Mouse (Mus musculus) cerebellum, adult 9-10 months (tissue): ENCODE data around the gene Strip2.

Source experiments
- DNase-seq: peaks from one replicate; pipeline ENCODE4 v3.0.0; 2022

Gene Strip2

DNA sequence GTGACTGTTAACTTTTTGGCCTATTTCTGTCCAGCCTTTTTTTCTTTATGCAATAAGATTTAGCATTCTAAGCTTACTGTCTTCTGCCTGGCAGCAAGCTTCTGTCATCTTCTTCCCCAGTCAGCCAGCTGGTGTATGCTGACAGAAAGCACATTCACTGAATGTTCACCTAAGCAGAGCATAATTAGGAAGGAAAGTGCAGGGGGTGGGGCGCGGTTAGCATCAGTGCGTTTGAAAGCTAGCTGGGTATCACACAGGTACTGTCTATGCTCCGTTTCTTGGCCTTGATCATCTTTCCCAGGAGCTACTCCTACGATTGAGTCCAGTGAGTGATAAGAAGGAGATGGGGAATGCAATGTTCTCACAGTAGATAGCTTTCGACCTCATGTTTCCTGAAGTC, 13.9 kb downstream of the Strip2 start:
- DNase-seq = no peak

DNA sequence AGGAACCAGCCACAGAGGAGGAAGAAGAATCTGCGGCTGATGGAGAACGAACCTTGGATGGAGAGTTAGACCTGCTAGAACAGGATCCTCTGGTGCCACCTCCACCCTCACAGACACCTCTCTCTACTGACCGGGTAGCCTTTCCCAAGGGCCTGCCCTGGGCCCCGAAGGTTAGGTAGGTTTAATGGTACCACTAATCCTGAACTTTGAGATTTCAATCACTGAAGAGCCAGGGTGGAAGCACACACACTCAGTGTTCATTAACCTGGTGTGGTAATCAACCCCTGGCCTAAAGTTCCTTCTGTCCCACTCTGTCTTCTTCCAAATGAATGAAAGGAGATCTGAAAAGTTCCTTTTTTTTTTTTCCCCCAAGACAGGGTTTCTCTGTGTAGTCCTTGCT, 14.4 kb downstream of the Strip2 start:
- no peak for DNase-seq

DNA sequence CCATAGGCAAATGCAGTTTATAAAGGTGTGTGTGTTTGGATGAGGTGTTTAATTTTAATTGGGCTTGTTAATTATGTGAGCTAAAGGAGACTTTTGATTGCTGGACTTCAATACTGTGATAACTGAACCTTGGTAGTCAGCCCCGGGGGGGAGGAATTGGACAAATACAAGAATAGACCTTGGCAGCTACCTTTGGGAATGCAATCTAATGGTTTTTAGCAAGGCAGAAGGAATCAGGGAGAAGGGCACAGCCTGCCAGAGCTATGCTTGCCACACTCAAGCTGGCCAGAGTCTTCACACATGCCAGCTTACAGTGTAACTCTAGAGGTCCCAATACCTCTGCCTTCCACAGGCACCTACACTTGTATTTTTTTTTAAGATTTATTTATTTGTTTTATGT, 18.9 kb downstream of the Strip2 start:
- DNase-seq = no peak

DNA sequence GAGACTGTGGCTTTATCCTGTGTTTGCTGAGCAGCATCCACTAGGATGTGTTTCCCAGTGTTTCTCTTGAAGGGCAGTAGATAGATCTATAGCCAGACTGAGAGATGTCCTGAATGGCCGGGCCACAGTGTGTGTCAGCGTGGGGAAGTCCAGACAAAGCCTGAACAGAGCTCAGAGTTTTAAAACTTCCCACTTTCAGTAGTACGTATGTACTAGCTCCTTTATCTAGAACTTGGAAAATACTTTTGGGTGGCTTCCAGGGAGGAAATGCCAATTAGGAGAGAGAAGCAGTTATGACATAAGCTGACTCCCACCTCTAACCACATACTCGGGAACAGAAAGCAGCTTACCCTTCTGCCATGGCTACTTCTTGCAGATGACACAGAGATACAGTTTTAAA, 23.6 kb downstream of the Strip2 start:
- no peak for DNase-seq

DNA sequence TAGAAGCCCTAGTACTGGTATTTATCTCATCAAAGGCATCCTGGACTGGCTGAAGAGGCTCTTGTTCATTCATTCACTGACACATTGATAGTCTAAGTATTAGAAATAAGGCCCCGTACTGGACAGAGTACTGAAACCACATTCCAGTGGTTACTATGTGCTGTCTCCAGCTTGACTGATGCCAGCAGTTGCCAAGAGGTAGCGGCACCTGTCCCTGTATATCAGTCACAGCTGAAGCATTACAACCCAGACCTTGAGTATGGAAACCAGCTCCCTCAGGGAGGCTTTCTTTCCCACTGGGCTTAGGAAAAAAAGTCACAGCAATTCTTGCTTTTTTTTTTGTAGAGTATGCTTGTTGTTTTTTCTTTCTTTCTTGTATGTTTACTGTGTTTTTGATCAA, 24.2 kb downstream of the Strip2 start:
- DNase-seq = no peak

DNA sequence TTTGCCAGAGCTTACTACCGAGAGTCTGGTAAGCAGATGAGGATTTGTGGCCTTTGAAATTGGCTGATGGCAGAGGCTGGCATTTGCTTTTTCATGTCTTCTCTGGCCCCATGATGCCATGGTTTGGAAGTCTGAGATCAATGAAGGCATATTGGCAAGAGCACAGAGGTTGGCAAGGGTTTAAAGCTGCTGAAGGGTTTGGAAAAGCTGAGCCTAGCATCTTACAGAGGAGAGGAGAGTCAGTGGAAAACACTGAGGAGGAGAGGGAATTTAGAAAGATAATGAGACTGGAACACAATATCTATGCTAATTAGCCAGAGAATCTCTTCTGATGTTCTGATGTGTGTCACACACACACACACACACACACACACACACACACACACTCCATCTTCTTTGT, 27.7 kb downstream of the Strip2 start:
- DNase-seq = no peak

DNA sequence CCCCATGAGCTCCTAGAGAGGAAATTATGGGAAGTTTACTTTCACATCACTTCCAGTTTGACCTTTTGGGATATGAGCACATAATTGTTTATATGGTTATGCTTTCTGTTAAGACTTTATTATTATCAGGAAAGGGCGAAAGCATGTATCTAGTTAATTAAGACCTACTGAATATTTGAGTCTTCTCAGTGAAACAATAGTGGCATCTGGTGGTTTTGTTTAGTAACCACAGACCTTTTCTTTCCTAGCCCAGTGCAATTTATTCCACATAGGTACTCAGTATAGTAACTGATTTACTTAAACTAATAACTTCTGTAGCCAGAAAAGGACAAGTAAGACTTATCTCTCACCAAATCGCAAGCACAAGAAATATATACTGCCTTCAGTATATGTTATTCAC, 29.8 kb downstream of the Strip2 start:
- DNase-seq = peak; percentile 24

DNA sequence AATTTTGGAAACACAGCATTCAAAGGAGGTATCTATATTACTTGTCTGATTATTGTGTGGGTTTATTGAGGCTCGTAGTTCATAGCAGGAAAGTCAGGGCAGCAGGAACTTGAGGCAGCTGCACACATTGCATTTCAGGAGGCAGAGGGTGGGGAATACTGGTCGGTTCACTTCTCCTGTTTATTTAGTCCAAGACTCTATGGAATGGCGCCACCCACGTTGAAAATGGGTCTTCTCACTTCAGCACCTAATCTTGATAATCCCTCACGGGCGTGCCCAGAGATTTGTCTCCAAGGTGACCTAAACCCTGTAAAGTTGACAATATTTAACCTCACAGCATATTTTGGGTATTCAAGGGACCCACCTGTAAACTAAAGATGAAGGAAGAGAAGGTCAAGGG, 31.0 kb downstream of the Strip2 start:
- no peak for DNase-seq

DNA sequence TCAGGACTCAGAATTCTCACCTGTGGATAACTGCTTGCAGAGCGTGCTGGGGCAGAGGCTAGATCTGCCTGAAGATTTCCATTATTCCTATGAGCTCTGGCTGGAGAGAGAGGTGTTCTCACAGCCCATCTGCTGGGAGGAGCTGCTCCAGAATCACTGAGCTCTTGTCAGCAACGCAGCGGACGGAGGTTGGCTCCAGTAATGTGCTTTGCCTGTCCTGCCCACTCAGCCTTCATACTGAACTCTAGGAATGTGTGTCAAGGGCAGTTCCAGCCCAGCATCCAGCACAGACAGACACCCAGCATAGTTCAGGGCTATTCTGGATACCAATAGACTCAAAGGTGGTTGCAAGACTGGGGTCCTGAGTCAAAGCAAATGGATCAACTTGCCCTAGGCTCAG, 39.9 kb downstream of the Strip2 start:
- DNase-seq = no peak

DNA sequence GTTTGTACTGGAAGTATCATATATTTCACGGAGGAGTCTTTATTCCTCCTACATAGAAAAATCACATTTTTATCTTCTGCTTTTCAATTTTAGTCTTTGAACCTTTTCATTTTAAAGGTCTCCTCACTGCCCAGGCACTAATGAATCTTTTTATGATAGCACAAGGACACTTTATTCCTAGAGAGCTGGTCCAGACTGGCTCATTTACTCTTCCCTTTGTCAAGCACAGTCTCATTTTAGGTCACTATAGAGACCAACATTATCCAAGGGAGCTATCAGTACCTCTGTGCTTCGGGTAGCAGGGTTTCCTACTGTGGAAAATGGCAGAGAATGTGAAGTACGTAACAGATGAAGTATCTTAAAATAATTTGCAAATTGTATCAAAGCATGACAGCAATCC, 41.9 kb downstream of the Strip2 start:
- DNase-seq = no peak

DNA sequence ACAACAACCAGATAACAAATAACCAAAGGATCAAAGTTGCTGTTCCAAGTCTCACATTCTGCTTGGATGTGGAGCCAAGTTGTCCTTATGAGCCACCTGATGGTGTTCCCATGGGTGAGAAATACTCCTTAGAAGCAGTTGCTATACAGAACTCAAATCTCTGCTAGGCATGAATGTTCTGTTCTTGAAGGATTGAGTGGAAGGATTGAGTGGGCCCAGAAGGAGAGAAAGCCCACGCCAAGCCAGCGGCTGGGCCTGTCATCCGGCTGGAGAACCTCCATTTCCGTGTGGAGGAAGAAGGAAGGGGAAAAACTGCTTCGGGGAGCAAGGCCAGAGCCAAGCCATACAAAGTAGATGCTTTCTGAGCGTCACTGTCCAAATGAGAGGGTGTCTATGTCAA, 44.3 kb downstream of the Strip2 start:
- DNase-seq = no peak

DNA sequence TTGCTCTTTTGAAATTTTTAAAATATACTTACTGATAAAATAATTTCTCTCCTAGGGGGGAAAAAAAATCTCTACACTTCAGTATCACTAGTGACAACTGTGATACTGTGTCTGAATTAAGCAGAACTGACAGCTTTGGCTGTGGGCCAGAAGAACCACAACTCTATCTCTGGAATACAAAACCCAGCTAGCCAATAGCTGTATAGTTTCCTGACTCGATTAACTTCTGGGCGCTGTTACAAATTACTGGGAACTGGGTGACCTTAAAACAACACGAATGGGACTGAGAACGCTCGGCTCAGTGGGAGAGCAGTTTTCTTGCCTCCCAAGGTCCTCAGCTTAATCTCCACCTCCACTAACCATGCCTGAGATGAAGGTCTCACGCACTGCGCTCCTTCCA, 51.1 kb downstream of the Strip2 start:
- no peak for DNase-seq

DNA sequence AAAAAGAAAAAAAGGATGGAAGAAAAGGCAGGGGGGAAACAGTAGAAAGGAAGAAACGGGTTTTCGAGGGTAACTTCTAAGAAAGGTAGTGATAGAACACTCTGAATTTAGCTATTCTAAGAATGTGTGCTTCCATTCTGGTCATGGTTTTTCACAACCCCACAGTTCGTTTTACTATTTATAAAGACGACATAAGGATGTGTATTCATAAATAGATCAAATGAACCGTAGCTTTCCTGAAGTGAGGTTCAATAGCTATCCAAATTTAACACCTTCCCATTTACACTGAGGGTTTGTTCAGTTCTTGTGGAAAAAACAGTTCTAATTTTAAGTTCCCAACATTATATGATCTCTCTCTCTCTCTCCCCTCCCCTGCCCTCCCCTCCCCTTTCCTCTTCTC, 56.5 kb downstream of the Strip2 start:
- DNase-seq = no peak

DNA sequence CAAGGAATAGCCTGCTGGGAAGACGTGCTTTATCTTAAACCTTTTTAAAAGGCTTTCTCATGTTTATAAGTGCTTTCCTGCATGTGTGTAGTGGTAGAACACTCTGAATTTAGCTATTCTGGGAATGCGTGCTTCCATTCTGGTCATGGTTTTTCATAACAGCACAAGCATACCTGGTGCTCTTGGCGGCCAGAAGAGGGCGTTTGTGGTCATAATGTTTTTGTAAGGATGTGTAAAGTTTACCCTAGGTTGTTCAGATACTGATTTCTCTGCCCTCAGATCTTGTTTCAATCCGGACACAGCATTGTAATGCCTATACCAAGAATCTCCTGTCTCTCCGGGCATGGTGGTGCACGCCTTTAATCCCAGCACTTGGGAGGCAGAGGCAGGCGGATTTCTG, 58.0 kb downstream of the Strip2 start:
- DNase-seq = no peak

DNA sequence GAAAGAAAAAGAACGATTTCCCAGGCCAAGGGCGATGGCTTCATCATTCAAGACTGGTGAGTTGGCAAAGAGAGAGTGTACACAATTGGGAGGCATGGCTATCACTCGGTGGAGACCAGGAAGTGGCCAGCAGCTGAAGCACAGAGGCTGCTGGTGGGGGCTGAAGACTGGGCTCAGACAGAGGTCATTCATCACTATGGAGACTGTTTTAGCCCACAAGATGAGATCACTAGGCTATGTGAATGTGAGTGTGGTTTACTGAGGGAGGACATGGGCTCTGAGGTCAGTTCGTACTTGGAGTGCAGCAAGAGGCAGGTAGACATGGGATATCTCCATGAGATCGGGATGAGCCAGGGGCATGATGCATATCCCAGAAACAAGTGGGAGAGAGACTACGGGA, 63.6 kb downstream of the Strip2 start:
- DNase-seq = no peak

DNA sequence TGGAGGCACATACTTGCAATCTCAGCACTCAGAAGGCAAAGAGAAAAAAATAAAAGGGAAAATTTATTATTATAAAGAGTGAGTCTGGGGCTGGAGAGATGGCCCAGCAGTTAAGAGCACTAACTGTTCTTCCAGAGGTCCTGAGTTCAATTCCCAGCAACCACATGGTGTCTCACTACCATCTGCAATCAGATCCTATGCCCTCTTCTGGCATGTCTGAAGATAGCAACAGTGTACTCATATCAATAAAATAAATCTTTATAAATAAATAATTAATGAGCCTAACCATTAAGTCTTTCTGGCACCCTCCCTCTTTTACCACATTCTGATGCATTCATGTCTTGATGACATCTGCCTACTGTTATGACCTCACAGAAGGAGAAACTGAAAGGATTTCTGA, 65.0 kb downstream of the Strip2 start:
- no peak for DNase-seq

DNA sequence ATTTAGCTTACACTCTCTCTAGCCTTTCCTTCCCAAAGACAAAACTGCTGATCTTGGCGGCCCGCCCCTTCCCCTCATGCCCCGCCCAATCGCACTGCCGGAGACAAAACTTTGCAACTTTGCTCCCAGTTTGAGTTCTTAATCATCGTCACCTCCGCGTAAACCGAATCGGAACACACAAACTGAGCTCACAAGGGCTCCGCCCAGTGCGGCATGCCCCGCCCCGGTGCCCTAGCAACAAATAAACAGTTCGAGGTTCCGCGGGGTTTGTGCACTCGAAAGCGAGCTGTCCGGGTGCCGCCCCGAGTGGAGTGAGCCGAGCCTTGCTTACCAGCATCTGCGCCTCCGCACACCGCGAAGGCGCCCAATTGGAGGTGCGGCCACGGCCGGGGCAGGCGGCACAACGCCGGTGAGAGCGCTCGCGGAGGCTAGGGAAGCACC, 68.3 kb downstream of the Strip2 start:
- DNase-seq = peak; percentile 13

DNA sequence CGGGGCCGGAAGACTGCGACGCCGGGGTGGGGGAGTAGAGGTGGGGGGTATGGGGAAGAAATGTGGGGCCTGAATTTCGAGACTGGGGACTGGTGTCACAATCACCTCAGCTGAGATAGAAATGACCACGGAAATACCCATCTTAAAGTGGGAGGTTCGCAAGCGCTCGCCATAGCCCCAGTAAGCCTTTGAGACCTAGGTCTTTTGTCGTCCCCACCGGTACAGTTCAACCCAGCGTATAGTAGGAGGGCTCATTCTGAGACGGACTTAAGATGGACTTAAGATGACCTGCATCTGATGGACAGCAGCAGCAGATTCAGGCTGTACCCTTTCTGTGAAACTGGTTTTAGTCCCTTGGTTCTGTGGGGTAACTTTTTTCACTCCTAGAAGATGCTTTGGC, 68.7 kb downstream of the Strip2 start:
- no peak for DNase-seq

DNA sequence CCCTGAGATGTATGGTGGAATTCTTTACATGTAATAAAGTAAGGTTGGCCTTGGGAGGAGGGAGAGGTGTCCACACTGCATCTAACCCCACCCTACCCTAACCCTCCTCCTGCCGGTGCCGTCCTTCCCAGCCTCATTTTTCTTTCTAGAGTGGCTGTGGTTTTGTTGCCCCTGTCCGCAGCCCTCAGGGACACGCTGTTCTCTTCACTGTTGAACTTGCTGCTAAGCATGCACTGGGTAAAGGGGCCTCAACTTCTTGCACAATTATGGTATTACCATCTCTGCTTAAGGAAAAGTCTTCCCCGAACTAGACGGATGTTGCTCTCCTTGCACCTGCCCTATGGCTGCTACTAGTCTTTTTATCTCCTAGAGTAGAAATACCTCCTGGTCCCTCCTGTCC, 69.2 kb downstream of the Strip2 start:
- no peak for DNase-seq

DNA sequence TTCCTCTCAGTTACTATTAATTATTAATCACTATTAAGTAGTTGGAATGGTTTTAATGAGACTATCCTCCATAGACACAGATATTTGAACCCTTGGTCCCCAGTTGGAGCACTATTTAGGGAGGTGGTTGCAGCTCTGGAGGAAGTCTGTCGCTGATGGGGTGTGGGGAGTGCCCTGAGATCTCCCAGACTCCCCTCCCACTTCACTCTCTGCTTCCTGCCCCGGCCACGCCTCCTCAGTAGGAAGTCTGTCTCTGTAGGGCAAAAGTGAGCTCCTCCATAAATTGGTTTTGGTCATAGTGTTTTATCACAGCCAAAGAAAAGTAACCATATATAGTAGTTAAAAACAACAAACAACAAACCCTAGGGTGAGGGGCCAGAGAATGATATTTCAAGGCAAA, 70.4 kb downstream of the Strip2 start:
- no peak for DNase-seq

DNA sequence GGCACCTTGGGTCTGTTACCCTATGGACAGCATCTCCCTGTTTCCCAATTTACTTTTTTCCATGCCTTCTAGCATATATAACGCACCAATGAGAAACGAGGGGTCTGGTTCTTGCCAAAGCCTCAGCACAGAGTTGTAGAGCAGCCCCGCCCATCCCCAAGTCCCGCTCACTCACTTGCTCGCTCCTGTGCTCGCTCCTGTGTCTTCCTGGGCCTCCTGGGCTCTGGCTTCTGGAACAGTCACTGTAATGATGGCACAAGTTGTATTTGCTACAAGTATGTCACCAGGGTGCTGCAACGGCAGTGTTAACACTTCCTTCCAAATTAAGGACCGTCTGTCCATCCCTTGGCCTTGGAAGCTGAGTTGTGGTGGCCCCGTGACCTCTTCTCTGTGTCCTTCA, 81.3 kb downstream of the Strip2 start:
- no peak for DNase-seq

DNA sequence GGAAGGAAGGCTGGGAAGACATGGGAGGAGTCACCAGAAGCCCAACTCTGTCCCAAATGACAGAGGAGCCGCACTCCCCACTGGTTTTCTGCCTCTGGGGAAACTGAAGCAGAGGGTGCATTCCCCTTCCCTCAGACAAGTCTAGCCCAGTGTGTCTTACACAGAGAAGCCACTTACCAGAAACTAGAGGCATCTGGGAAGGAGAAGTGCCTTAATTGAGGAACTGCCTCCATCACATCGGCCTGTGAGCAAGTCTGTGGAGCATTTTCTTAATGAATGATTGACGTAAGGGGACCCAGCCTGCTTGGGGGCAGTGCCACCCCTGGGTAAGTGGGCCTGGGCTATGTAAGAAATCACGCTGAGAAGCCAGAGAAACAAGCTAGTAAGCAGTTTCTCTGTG, 82.0 kb downstream of the Strip2 start:
- DNase-seq = no peak

DNA sequence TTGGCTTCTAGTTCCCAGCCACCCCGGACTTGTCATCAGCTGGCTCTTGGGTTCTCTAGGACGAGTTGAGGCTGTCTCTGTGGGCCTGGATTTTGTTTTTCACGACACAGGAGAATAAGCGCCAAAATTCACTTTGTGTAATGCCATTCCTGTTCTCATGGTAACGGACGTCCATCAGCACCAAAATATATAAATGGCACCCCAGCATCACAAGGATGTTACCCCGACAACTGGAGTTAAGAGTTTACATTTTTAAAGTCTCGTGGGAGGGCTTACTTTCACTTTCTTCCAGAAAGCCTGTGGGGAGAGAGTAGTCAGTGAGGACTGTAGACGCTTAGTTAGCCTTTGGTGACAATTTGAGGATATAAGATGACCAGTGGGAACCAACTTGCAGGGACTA, 85.8 kb downstream of the Strip2 start:
- no peak for DNase-seq

DNA sequence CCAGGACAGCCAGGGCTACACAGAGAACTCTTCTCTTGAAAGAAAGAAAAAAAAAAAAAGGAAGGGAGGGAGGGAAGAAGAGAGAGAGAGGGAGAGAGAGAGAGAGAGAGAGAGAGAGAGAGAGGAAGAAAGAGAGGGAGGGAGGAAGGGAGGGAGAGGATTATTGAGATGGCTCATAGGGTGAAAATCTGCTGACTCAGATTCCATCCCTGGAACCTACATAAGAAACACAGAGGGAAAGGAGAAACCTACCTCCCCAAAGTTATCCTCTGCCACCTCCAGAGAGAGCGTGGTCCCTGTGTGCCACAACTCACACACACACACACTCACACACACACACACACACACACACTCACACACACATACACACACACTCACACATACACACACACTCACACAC, 89.0 kb downstream of the Strip2 start:
- no peak for DNase-seq

DNA sequence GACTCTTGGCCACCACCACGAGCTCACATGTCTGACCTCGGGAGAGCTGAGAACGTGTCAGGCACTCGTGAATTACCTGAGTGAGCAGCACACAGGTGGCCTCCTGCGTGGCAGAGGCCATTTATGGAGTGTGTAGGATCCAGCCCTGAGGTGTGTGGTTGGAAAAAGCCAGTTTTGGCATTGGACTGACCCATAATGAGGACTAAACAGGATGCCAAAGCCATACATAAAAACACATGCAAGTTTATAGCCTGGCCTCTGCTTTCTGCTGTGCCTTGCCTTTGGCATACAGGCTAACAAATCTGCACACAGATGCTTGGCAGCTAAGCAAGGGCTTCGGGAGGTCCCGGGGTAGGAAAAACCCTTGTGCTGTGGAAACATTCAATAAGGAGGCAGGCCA, 92.4 kb downstream of the Strip2 start:
- no peak for DNase-seq
